Mouse (Mus musculus) midbrain, embryonic 10.5 days (tissue): ENCODE measurements at regions not wholly inside any gene's neighbourhood (a gene's known extent, or its start where the extent isn't known, plus 50 kb on each side); places are given as distances from the start of the nearest gene placed in this dataset.
A peak's percentile ranks its signal among the peaks of the same experiment; 100 is the strongest.

Experiments used
- DNase-seq: peaks from one replicate; pipeline ENCODE4 v3.0.0-alpha.2; 2017; ENCODE audit warnings: low spot score
- H3K27ac ChIP-seq: fragments of 300-500 bp; sonication (generic); replicated peaks from 2 replicates; pipeline ENCODE4 v1.5.1; 2016; ENCODE audit warnings: mild to moderate bottlenecking
- H3K27me3 ChIP-seq: fragments of 300-500 bp; sonication (generic); 2 replicates; pipeline ENCODE4 v1.6.1; 2016; ENCODE audit warnings: low read depth, mild to moderate bottlenecking; ENCODE audit not compliant: poor library complexity, severe bottlenecking
- H3K36me3 ChIP-seq: fragments of 300-500 bp; sonication (generic); 2 replicates; pipeline ENCODE4 v1.6.1; 2016; ENCODE audit warnings: mild to moderate bottlenecking, moderate library complexity
- H3K4me1 ChIP-seq: fragments of 300-500 bp; sonication (generic); 2 replicates; pipeline ENCODE4 v1.6.1; 2016
- H3K4me3 ChIP-seq: fragments of 300-500 bp; sonication (generic); 2 replicates; pipeline ENCODE4 v1.5.1; 2016; ENCODE audit warnings: mild to moderate bottlenecking, moderate library complexity
- H3K9me3 ChIP-seq: fragments of 300-500 bp; sonication (generic); replicated peaks from 2 replicates; pipeline ENCODE4 v1.6.1; 2016; ENCODE audit warnings: mild to moderate bottlenecking
- WGBS: fragments of 180-500 bp; shearing (Covaris S2); methylation state at CpG from one replicate; pipeline ENCODE4 v1.1.7; 2016; 5-methylcytosine and 5-hydroxymethylcytosine counted together

DNA sequence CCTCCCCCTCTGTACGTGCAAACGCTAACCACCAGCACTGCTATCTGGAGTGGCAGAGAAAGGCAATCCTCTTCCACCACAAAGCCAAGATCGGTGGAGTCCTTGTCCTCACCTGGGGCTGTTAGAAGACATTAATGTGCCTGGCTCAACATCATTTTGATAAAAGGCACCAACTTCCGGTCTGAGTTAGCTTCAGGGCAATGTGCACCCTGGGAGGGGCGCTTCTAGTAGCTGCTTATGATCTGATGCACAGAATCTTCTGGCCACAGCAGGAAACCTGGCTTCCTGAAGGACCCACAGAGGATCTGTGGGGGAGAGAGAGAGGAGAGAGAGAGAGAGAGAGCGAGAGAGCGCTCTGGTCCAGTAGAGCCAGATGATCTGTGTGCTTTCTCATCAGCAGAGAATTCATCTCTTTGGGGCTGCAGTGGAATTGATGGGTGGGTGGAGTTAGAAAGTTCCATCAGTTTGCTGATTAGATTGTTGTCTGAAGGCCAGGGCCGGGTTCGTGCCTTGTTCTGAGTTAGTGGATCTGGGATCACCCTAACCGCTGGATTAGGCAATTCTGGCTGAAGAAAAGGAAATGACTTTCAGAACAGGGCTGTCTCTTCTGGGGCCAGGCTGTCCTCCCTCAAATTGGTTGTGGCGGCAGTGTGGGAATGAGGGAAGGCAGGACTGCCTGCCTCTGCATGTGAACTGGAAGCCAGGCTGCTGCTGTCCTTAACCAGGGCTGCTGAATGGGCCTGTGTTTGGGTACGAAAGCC is 101.3 kb upstream of the Pmepa1 start:
- H3K9me3 ChIP-seq, result no peaks in the 10 kb centered on the region; the same call in 1 of the 2 replicates
- H3K4me3 ChIP-seq, result no peak overlapping the region
- no peaks in the 10 kb centered on the region for H3K36me3 ChIP-seq
- H3K27ac ChIP-seq, result no peak overlapping the region
- H3K4me1 ChIP-seq, result 0 out of 2 replicates have a peak, but pooled peaks cover 4% of the 10 kb centered on the region
- DNase-seq, result no peak
- WGBS, result 79% methylated on average over 11 of the region's 12 CpGs
- H3K27me3 ChIP-seq, result no peaks in the 10 kb centered on the region

DNA sequence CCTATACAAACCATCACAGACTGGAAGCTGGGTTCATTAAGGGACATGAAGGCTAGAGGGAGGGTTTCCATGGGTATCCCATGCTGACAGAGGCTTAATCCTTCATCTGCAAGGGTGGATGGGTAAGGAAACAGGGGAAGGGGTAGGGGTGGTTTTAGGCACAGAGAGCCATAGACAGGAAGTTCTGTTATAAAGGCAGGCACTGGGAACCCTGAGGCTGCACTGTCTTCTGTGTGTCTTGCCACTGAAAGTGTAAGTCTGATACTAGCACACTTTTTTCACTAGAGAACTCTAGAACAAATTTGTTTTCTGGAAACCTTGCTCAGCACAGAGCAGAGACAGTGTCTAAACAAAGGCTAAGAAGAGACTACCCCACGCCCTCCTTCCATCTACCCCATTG is 103.4 kb upstream of the Pmepa1 start:
- H3K9me3 ChIP-seq, result no peaks in the 10 kb centered on the region
- WGBS, result 89% methylated on average over 1 of the region's 1 CpGs
- H3K4me3 ChIP-seq, result no peak overlapping the region
- H3K4me1 ChIP-seq, result 0 out of 2 replicates have a peak, but pooled peaks cover 4% of the 10 kb centered on the region
- H3K27ac ChIP-seq, result no peak overlapping the region
- no peaks in the 10 kb centered on the region for H3K36me3 ChIP-seq
- H3K27me3 ChIP-seq, result no peaks in the 10 kb centered on the region
- DNase-seq, result no peak

DNA sequence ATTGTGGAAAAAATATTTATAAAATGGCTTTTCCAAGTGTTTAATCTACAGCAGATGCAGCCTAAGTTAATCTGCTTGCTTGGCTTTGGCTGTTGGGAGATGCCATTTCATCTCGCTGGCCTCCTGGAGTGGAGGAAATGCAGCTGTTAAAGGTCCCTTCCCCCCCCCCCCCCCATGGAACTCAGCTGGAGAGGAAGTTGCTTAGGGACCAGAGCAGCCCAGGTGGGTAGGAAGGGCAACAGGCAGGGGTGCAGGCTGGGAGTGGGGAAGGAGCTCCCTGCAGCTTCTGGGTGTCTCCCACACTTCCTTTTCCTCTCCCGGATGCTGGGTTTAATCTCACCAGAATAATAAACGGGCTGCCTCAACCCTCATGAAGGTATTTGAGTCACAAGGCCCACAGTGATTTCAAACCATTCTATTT is 104.0 kb upstream of the Pmepa1 start:
- Histone ChIP-seq H3K27me3 (no peaks in the 10 kb centered on the region), H3K4me3 (no peak overlapping the region), H3K36me3 (no peaks in the 10 kb centered on the region), H3K9me3 (no peaks in the 10 kb centered on the region), H3K27ac (no peak overlapping the region), H3K4me1 (0 out of 2 replicates have a peak, but pooled peaks cover 4% of the 10 kb centered on the region)
- WGBS, result 71% methylated on average over 3 of the region's 3 CpGs
- no peak for DNase-seq

DNA sequence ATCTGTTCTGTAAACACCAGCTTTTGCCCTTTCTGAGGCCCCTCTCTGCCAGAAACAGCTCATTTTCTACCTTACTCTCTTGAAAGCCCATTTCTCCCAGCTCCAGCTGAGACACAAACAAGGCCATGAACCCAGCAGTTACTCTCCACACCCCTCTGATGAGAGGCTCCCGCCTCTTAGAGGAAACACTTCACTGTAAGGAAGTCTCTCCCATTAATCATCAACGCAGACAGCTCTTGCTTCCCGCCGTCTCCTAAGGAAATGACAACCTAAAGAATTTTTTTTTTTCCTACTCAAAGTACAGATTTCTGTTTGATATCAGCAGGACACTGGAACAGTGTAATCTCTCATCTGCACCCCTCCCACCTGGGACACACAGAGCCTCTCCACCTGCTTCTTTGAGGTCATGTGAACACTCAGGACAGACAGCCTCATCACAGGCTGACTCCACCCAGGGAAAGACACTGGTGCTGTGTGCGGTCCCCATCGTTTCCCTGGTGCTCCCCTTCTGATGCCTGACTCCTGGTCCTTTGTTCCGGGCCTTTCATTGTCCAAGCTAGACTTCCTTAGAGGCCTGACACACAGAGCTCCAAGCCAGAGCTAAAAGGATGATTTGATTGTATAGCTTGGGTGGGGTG is 106.0 kb upstream of the Pmepa1 start:
- no peak for DNase-seq
- 74% methylated on average over 7 of the region's 7 CpGs for WGBS
- H3K27ac ChIP-seq, result peak overlapping the region; percentile 46; the same call in 1 of the 2 replicates

DNA sequence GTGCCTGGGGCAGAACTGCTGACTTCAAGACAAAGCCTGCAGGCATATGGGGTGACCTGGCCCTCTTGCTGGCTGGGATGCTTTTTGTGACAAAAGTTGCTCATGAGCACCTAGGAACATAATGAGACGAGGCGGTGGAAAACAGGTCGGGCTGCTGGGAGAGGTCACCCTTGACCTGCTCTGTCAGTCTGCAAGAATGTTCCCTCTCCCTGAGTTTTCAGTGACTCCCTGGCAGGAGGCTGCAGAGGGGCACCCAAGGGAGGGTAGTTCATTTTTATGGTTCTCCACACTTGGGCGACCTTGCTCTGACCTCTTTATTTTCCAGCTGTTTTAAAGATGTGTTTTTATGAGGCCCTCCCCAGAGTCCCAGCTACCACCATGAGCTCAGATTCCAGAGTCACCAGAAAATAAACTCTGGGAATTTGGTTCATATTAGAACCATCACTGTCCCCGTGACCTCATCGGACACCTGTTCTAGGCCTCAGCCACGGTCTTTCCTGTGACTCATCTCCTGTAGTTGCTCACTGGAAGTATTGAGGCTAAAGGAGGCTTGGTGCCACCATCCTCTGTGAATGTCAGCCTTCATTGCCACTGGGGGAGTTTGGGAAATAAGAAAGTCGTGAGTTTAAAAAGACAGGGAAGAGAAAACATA is 108.7 kb upstream of the Pmepa1 start:
- 80% methylated on average over 8 of the region's 8 CpGs for WGBS
- Histone ChIP-seq H3K4me3 (no peak overlapping the region), H3K27ac (no peak overlapping the region), H3K9me3 (no peaks in the 10 kb centered on the region), H3K27me3 (no peaks in the 10 kb centered on the region), H3K36me3 (no peaks in the 10 kb centered on the region), H3K4me1 (0 out of 2 replicates have a peak, but pooled peaks cover 4% of the 10 kb centered on the region)
- no peak for DNase-seq

More for the DNA sequence above, 106.0 kb upstream of the Pmepa1 start:
- no peak overlapping the region for H3K4me3 ChIP-seq
- H3K9me3 ChIP-seq, result no peaks in the 10 kb centered on the region
- no peaks in the 10 kb centered on the region for H3K36me3 ChIP-seq
- H3K27me3 ChIP-seq, result no peaks in the 10 kb centered on the region
- H3K4me1 ChIP-seq, result 0 out of 2 replicates have a peak, but pooled peaks cover 4% of the 10 kb centered on the region

DNA sequence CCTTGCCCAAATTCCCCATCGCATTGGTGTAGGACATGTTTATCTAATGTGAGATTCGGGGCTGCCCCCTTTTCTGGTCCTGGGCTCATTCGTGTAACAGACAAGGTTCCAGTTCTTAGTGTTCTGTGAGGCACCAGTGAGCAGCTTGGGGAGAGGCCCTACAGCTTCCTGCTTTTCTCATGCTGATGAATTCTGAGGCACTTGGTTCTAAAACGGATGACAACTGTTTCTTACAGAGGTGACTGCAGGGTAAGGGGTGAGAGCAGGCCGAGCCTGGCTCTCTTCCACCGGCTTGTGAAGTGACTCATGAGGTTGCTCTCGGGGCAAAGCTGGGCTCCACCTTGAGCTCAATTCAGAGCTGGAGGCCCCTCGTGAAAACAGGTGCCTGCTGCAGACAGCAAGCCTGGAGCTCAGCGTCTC is 109.4 kb upstream of the Pmepa1 start:
- Histone ChIP-seq H3K36me3 (no peaks in the 10 kb centered on the region), H3K27me3 (no peaks in the 10 kb centered on the region), H3K9me3 (peaks cover under 1% of the 10 kb centered on the region; the same call in 1 of the 2 replicates), H3K4me3 (no peak overlapping the region), H3K27ac (no peak overlapping the region), H3K4me1 (0 out of 2 replicates have a peak, but pooled peaks cover 4% of the 10 kb centered on the region)
- 71% methylated on average over 9 of the region's 9 CpGs for WGBS
- no peak for DNase-seq

DNA sequence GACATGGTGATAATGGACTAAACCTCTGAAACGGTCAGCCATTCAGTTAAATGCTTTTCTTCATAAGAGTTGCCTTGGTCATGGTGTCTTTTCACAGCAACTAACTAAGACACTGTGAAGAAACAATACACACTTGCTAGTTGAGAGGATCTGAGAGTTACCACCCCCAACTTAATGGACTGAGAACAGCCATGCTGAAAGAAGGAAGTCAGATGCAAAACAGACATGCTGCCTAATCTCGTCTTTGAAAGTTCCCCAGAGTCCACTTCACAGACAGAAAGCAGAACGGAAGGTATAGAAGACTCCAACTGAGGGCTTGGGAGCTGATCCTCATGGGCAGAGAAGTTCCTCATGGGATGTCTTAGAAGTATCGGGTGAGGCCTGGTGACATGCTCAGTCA is 111.8 kb upstream of the Pmepa1 start:
- H3K9me3 ChIP-seq, result peaks cover 7% of the 10 kb centered on the region; the same call in 1 of the 2 replicates
- no peak overlapping the region for H3K4me3 ChIP-seq
- WGBS, result 87% methylated on average over 4 of the region's 4 CpGs
- DNase-seq, result no peak
- no peak overlapping the region for H3K27ac ChIP-seq
- H3K4me1 ChIP-seq, result no peaks in the 10 kb centered on the region
- no peaks in the 10 kb centered on the region for H3K27me3 ChIP-seq
- H3K36me3 ChIP-seq, result no peaks in the 10 kb centered on the region

DNA sequence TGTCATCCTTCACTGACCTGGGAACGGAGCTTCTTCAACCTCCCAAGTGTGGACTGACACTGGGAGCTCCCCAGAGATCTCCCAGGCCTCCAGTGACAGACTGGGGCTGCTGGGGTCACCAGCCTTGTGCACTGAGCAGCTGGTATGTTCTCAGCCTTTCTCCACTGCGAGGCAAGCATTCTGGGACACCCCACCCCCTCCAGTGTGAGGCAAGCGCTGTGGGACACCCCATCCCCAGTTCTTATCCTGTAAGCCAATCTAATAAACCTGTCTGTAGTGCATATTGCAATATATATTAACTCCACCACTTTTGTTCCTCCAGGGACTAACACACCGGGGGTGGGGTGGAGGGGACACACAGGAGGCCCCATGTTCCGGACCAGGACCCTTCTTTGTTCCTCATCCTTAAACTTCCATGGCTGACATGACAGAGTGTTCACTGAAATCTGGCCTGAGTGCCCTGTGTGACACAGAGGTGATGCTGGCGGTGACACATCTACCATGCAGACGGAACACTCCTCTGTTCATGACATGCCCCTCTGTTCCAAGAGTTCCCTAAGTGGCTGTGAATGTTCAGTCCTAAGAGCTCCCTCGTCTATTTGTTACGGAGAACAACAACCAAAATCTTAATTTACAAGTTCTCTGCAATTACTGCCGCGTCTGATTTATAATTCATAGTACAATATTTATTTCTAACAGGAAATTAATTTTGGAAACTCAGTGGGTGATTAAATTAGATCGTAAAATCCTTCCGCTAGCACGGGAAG is 116.4 kb upstream of the Pmepa1 start:
- no peaks in the 10 kb centered on the region for H3K27me3 ChIP-seq
- H3K9me3 ChIP-seq, result peaks cover 7% of the 10 kb centered on the region; the same call in 1 of the 2 replicates
- WGBS, result 92% methylated on average over 14 of the region's 14 CpGs
- H3K4me3 ChIP-seq, result no peak overlapping the region
- H3K27ac ChIP-seq, result no peak overlapping the region
- H3K36me3 ChIP-seq, result no peaks in the 10 kb centered on the region
- no peak for DNase-seq
- no peaks in the 10 kb centered on the region for H3K4me1 ChIP-seq

DNA sequence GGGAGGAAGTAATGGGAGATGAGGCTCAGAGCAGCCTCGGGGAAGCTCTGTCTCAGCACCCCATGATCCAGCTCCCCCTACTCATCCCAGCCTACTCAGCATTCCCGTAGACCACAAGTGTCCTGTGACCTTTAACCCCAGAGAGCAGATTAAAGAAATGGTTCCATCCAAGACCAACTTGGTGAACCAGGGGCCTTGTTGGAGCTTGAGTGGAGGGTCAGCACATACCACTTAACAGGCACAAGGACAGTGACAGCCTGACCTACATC is 116.9 kb upstream of the Pmepa1 start:
- Histone ChIP-seq H3K4me3 (no peak overlapping the region), H3K9me3 (peaks cover 7% of the 10 kb centered on the region; the same call in 1 of the 2 replicates), H3K36me3 (no peaks in the 10 kb centered on the region), H3K4me1 (no peaks in the 10 kb centered on the region), H3K27ac (no peak overlapping the region), H3K27me3 (no peaks in the 10 kb centered on the region)
- DNase-seq, result no peak
- 70% methylated on average over 2 of the region's 2 CpGs for WGBS

DNA sequence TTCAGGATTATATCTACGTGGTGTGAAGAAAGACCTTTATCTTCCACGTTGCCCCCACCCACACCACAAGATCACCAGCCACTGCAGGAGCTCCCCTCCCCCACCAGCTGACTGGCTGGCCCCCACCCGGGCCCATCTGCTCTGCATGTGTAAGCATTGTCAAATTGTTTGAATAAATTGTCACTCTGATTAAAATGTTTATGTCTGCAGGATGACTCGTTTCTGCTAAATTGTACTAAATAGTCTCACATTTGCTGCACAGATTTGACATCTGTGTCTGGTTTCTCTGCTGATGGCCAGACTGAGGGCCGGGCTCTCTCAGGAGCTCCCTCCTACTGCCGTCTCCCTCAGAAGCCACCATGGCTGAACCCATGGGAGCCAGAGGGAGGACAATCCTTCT is 119.2 kb upstream of the Pmepa1 start:
- no peak overlapping the region for H3K4me3 ChIP-seq
- H3K36me3 ChIP-seq, result no peaks in the 10 kb centered on the region
- 79% methylated on average over 6 of the region's 6 CpGs for WGBS
- no peak overlapping the region for H3K27ac ChIP-seq
- no peaks in the 10 kb centered on the region for H3K4me1 ChIP-seq
- DNase-seq, result no peak
- H3K27me3 ChIP-seq, result no peaks in the 10 kb centered on the region
- H3K9me3 ChIP-seq, result peaks cover 7% of the 10 kb centered on the region; the same call in 1 of the 2 replicates

DNA sequence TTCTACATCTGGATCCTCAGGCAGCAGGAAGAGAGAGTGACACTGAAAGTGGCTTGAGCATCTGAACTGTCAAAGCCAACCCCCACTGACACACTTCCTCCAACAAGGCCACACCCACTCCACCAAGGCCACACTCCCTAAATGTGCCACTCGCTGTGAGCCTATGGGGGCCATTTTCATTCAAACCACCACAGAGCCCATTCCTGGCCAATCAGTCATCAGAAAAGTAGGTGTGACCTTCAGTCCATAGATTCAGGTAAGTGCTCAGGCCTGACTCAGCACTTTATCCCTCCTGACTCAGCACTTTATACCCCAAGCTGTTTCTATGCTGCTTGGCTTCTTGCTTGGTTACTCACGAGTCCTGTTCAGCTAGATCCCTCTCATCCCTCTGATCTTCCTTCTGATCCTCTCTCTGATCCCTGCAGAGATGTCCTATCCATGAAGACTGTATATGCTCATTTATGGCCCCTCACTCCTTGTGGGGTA is 121.6 kb upstream of the Pmepa1 start:
- no peaks in the 10 kb centered on the region for H3K4me1 ChIP-seq
- no peaks in the 10 kb centered on the region for H3K9me3 ChIP-seq
- H3K36me3 ChIP-seq, result no peaks in the 10 kb centered on the region
- no peak for DNase-seq
- WGBS, result 93% methylated on average over 2 of the region's 2 CpGs
- no peak overlapping the region for H3K27ac ChIP-seq
- no peak overlapping the region for H3K4me3 ChIP-seq
- H3K27me3 ChIP-seq, result no peaks in the 10 kb centered on the region

DNA sequence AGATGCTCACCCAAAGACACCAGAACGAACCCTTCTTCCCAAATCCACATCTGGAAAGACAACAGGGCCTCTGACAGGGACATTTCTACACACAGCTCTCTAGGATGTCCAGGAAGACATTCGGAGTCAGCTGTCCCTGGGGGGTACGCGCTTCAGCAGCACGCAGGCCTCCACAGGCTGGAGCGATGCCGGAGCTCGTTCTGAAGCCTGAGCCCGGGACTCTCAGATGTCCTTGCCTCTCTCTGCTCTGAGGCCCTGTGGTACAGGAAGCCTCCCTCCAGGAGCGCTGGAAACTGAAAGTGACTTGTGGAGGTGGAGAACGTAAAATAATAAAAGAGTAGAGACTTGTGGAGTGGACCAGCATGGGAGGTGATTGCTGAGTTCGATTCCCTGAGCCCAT is 116.8 kb upstream of the 1700021F07Rik start:
- peak overlapping the region; percentile 33; the same call in 1 of the 2 replicates for H3K27ac ChIP-seq
- DNase-seq, result no peak
- no peaks in the 10 kb centered on the region for H3K9me3 ChIP-seq
- H3K27me3 ChIP-seq, result 0 out of 2 replicates have a peak, but pooled peaks cover 4% of the 10 kb centered on the region
- WGBS, result 83% methylated on average over 12 of the region's 12 CpGs
- no peaks in the 10 kb centered on the region for H3K36me3 ChIP-seq
- peaks cover 37% of the 10 kb centered on the region for H3K4me1 ChIP-seq
- H3K4me3 ChIP-seq, result no peak overlapping the region
